Mouse (Mus musculus) skeletal muscle tissue, postnatal 0 days (tissue): ENCODE results near the gene Cyp3a25. TPM values are rescaled to one million over a fixed set of nuclear protein-coding genes. Genes with fewer than 3 reads are reported as not detected.

Experiments
- polyA plus RNA-seq: library from polyadenylated mRNA; unstranded; fragments of >200 nt; fragmentation: Nextera tagmentation; extraction: Ambion mirVana; gene quantifications from 2 replicates; pipeline ENCODE4 v1.2.1, GENCODE M21; 2015

Gene Cyp3a25
- polyA plus RNA-seq, result 0.23 and 0.35 TPM in 2 replicates

DNA sequence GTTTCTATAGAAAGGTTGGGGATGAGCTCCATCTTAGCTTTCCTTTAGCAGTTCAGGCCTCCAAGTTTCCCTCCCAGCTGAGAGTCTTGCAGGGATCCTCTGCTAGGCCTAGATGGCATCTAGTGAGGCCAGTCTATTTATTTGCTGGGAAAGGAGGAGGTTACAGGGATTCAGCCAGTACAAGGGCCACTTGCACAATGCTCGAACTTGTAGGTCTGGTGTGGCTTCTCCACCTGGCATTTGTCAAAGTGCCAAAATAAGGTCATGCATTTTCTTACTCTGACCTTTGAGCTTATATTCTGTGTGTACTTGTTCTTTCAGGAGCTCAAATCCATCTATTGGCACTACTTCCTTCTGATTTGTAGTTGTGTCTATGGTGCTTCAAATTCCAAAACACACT, at the start of gene Cyp3a25:
TSS of gene Cyp3a25 (minus strand) at position 110 of the 400 bp plus-strand sequence.

Other genes starting within 250 kb of the Cyp3a25 start
- 0.08 and 0.09 TPM in 2 replicates for gene Cyp3a44, start 203.7 kb downstream of the Cyp3a25 start, polyA plus RNA-seq
- gene Cyp3a11, start 129.7 kb downstream of the Cyp3a25 start, polyA plus RNA-seq, result 0.28 and 0.46 TPM in 2 replicates
- not detected in 2 replicates for gene Cyp3a59, start 69.6 kb upstream of the Cyp3a25 start, polyA plus RNA-seq
- gene Gm5565, start 150.9 kb upstream of the Cyp3a25 start, polyA plus RNA-seq, result not detected in 2 replicates
- gene Gm6309, start 161.1 kb upstream of the Cyp3a25 start, polyA plus RNA-seq, result not detected in 2 replicates
- 0.17 TPM in 1 of 2 replicates, not detected in the other for gene 1700001J03Rik, start 175.7 kb upstream of the Cyp3a25 start, polyA plus RNA-seq
- 45.1 and 47.4 TPM in 2 replicates for gene Rnf6, start 211.9 kb upstream of the Cyp3a25 start, polyA plus RNA-seq
- 12.8 and 13.2 TPM in 2 replicates for gene Cdk8, start 221.6 kb upstream of the Cyp3a25 start, polyA plus RNA-seq